Mouse (Mus musculus): ENCODE data around the gene Crip1.

DNA sequence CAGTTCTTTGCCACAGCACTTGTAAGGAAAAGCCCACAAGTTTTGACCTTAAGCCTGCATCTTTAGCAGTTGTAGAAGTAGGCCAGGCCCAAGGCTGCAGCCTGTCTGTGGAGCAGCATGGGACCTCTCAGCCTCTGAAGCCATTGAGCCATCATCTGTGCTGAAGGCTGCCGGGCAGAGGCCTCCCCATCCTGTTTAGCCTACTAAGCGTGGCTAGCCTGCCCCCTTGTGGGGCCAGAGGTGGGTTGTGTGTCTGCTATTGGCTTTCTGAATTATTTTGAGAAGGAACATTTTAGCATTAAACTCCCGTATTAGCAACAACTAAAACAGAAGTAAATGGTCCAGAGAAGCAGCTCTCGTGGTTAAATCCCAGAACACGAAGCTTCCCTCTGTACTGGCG lies 43.7 kb upstream of the Crip1 start:
- TF ChIP-seq GATA1 (IDR thresholded peaks at IDR 0.05; ENCODE audit: borderline replicate concordance, low read length) (no peak), FLI1 (IDR thresholded peaks at IDR 0.05; ENCODE audit: low read length) (no peak)
